In genomic region chr2:92966257-92966656, GRCm38 (mm10) we compare ENCODE assay signal across 13 mouse cellular contexts. TPM values are rescaled to one million over a fixed set of nuclear protein-coding genes. Genes with fewer than 3 reads are reported as not detected.
DNase-seq lines count a peak whose midpoint lies in the region; ATAC-seq lines count a peak whose summit lies in the region.
"Had no signal": no experiment of that assay in that cellular context is flagged by ENCODE, and none has a peak within 500 bp of the region (broad histone marks: within the 10 kb centered on the region; RNA-seq: fewer than 3 reads in every experiment).

No protein-coding gene starts in this region.

- no peak overlapping the region for H3K4me3 ChIP-seq in hindbrain, embryonic 16.5 days (ENCODE audit: low read length)
- no peak overlapping the region for H3K4me3 ChIP-seq in hindbrain, embryonic 11.5 days (ENCODE audit: low read depth, low read length)
- no peak overlapping the region for H3K4me3 ChIP-seq in midbrain, embryonic 13.5 days (replicated peaks)
- H3K4me3 ChIP-seq in midbrain, embryonic 10.5 days = no peak overlapping the region
- H3K4me3 ChIP-seq in limb, embryonic 10.5 days = no peak overlapping the region
- H3K4me3 ChIP-seq: forebrain, embryonic 12.5 days; midbrain, embryonic 12.5 days; stomach, embryonic 15.5 days had no signal

- peaks cover 3% of the 10 kb centered on the region; the same call in 1 of the 2 replicates for H3K4me1 ChIP-seq in hindbrain, embryonic 16.5 days (ENCODE audit: control insufficient read depth, insufficient read depth, low read depth, low read length)
- 0 out of 2 replicates have a peak, but pooled peaks cover 4% of the 10 kb centered on the region for H3K4me1 ChIP-seq in hindbrain, embryonic 11.5 days (replicated peaks; ENCODE audit: control insufficient read depth, insufficient read depth, low read length)
- peaks cover 22% of the 10 kb centered on the region for H3K4me1 ChIP-seq in midbrain, embryonic 13.5 days (replicated peaks)
- peaks cover 19% of the 10 kb centered on the region for H3K4me1 ChIP-seq in midbrain, embryonic 10.5 days
- H3K4me1 ChIP-seq in limb, embryonic 10.5 days = peaks cover 19% of the 10 kb centered on the region

- H3K9ac ChIP-seq in hindbrain, embryonic 16.5 days (ENCODE audit: low read depth, low read length) = no peak overlapping the region
- no peak overlapping the region for H3K9ac ChIP-seq in hindbrain, embryonic 11.5 days (ENCODE audit: low read depth, low read length)
- H3K9ac ChIP-seq in midbrain, embryonic 13.5 days (replicated peaks) = no peak overlapping the region
- H3K9ac ChIP-seq: forebrain, embryonic 12.5 days; midbrain, embryonic 12.5 days; stomach, embryonic 15.5 days had no signal

- no peak overlapping the region for H3K4me2 ChIP-seq in hindbrain, embryonic 16.5 days (ENCODE audit: low read length)
- no peak overlapping the region for H3K4me2 ChIP-seq in hindbrain, embryonic 11.5 days (replicated peaks; ENCODE audit: low read depth, low read length)
- no peak overlapping the region for H3K4me2 ChIP-seq in midbrain, embryonic 13.5 days (replicated peaks)
- H3K4me2 ChIP-seq: forebrain, embryonic 12.5 days; midbrain, embryonic 12.5 days; stomach, embryonic 15.5 days had no signal

- H3K9me3 ChIP-seq in hindbrain, embryonic 16.5 days (ENCODE audit: control insufficient read depth, low read length) = no peaks in the 10 kb centered on the region
- H3K9me3 ChIP-seq in hindbrain, embryonic 11.5 days (ENCODE audit: control insufficient read depth, low read length) = no peaks in the 10 kb centered on the region
- peaks cover 6% of the 10 kb centered on the region; the same call in 1 of the 2 replicates for H3K9me3 ChIP-seq in midbrain, embryonic 13.5 days
- no peaks in the 10 kb centered on the region for H3K9me3 ChIP-seq in midbrain, embryonic 10.5 days (replicated peaks)
- H3K9me3 ChIP-seq in limb, embryonic 10.5 days (replicated peaks) = no peaks in the 10 kb centered on the region
- H3K9me3 ChIP-seq: forebrain, embryonic 12.5 days; midbrain, embryonic 12.5 days; stomach, embryonic 15.5 days had no signal

- DNase-seq in cerebellum, postnatal 10 days = peak; percentile 35 to 45
- no peak for DNase-seq in cerebellum, adult 11 months
- no peak for DNase-seq in hindbrain, embryonic 11.5 days (ENCODE audit: low spot score)
- DNase-seq in midbrain, embryonic 10.5 days (ENCODE audit: low spot score) = no peak
- DNase-seq in lung, postnatal 4 days = peak; percentile 34 to 45
- DNase-seq in limb, embryonic 10.5 days (ENCODE audit: low spot score) = no peak
- DNase-seq: adrenal gland, adult 8-10 months; layer of hippocampus, postnatal 36 days had no signal

- peak; percentile 45; the same call in 1 of the 2 replicates for ATAC-seq in hindbrain, embryonic 16.5 days
- no peak for ATAC-seq in hindbrain, embryonic 11.5 days (ENCODE audit: low FRiP score)
- peak; percentile 43 for ATAC-seq in midbrain, embryonic 13.5 days

- no peaks in the 10 kb centered on the region for H3K36me3 ChIP-seq in hindbrain, embryonic 16.5 days (ENCODE audit: control insufficient read depth, insufficient read depth, low read length)
- no peaks in the 10 kb centered on the region for H3K36me3 ChIP-seq in hindbrain, embryonic 11.5 days (ENCODE audit: control insufficient read depth, insufficient read depth, low read length)
- H3K36me3 ChIP-seq in midbrain, embryonic 13.5 days = no peaks in the 10 kb centered on the region
- H3K36me3 ChIP-seq in midbrain, embryonic 10.5 days = peaks cover 6% of the 10 kb centered on the region; the same call in 1 of the 2 replicates
- H3K36me3 ChIP-seq in limb, embryonic 10.5 days = peaks cover 2% of the 10 kb centered on the region; the same call in 1 of the 2 replicates
- H3K36me3 ChIP-seq: midbrain, embryonic 12.5 days; stomach, embryonic 15.5 days had no signal

- WGBS in hindbrain, embryonic 16.5 days = 62% methylated on average over 8 of the region's 8 CpGs
- 54% methylated on average over 8 of the region's 8 CpGs for WGBS in hindbrain, embryonic 11.5 days
- 59% methylated on average over 8 of the region's 8 CpGs for WGBS in midbrain, embryonic 13.5 days
- WGBS in midbrain, embryonic 10.5 days = 51% methylated on average over 8 of the region's 8 CpGs
- WGBS in limb, embryonic 10.5 days = 48% methylated on average over 8 of the region's 8 CpGs

- no peak overlapping the region for H3K27ac ChIP-seq in hindbrain, embryonic 16.5 days (ENCODE audit: low read depth, low read length)
- no peak overlapping the region for H3K27ac ChIP-seq in hindbrain, embryonic 11.5 days (ENCODE audit: low read depth, low read length)
- no peak overlapping the region for H3K27ac ChIP-seq in midbrain, embryonic 13.5 days
- no peak overlapping the region for H3K27ac ChIP-seq in midbrain, embryonic 10.5 days (replicated peaks)
- no peak overlapping the region; the same call in 1 of the 2 replicates for H3K27ac ChIP-seq in limb, embryonic 10.5 days
- H3K27ac ChIP-seq: forebrain, embryonic 12.5 days; midbrain, embryonic 12.5 days; stomach, embryonic 15.5 days had no signal

- no peaks in the 10 kb centered on the region for H3K27me3 ChIP-seq in hindbrain, embryonic 16.5 days (replicated peaks; ENCODE audit: control insufficient read depth, insufficient read depth, low read length)
- H3K27me3 ChIP-seq in hindbrain, embryonic 11.5 days (ENCODE audit: control insufficient read depth, insufficient read depth, low read length) = no peaks in the 10 kb centered on the region
- no peaks in the 10 kb centered on the region for H3K27me3 ChIP-seq in midbrain, embryonic 13.5 days
- H3K27me3 ChIP-seq in midbrain, embryonic 10.5 days (ENCODE audit: low read depth, poor library complexity, severe bottlenecking) = no peaks in the 10 kb centered on the region
- H3K27me3 ChIP-seq in limb, embryonic 10.5 days (ENCODE audit: low read depth, poor library complexity, severe bottlenecking) = peaks cover 4% of the 10 kb centered on the region; the same call in 1 of the 2 replicates
- H3K27me3 ChIP-seq: forebrain, embryonic 12.5 days; midbrain, embryonic 12.5 days; stomach, embryonic 15.5 days had no signal

RNA-seq across cellular contexts. Expression of gene Syt13, which starts 51.4 kb away (rescaled TPM):
- polyA plus RNA-seq in hindbrain, embryonic 16.5 days (2015; fragmentation: Nextera tagmentation; extraction: Ambion mirVana) = 61.7 and 66.6 TPM in 2 replicates
- 15.4 and 25.0 TPM in 2 replicates for polyA plus RNA-seq in hindbrain, embryonic 11.5 days (2014; fragmentation: Nextera tagmentation; extraction: Ambion mirVana)
- polyA plus RNA-seq in midbrain, embryonic 13.5 days (2015; fragmentation: Nextera tagmentation; extraction: Ambion mirVana) = 62.3 and 99.1 TPM in 2 replicates
- 11.1 and 15.0 TPM in 2 replicates for polyA plus RNA-seq in midbrain, embryonic 10.5 days (2016; fragmentation: Nextera tagmentation; extraction: Ambion mirVana)
- polyA plus RNA-seq in limb, embryonic 10.5 days (2016; fragmentation: Nextera tagmentation; extraction: Ambion mirVana) = 2.5 and 5.2 TPM in 2 replicates

Comparison
In these comparisons a context has a peak if more than half of its experiments do, and no peak if none do; other contexts are left out.
1. DNase-seq: peak in cerebellum, postnatal 10 days (2 of 2) and lung, postnatal 4 days (2 of 2); none in cerebellum, adult 11 months (single experiment), hindbrain, embryonic 11.5 days (single experiment), midbrain, embryonic 10.5 days (single experiment) and limb, embryonic 10.5 days (single experiment).